Mouse (Mus musculus) layer of hippocampus, adult 9-11 months (tissue): ENCODE results near the gene Abi1.
"Not testable (repeated sequence)": the region's sequence is repeated elsewhere in the genome, so short reads cannot be mapped to it uniquely, and the experiment has no call there.

ENCODE experiments used
- DNase-seq: peaks from one replicate; pipeline ENCODE4 v3.0.0; 2022

Abi1 gene

DNA sequence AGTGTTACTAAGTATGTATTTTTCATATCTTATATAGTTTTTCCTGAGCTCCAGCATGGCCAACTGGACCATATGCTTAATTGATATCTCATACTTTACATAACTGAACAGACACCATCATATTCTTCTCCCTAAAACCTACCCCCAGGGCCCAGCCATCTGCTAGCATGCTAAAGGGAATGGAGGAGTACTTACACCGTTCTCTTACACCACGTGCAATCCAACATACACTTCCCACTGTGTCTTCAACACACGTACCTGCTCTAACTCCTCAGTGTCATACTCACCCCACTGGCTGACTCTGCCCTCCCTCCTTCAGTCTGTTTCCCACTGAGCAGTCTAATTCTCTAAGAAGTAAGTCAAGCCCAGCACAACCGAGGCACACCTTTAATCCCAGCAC, 11.2 kb downstream of the Abi1 start:
- no peak for DNase-seq

- DNase-seq, result no peak
Observed at GRCm38 (mm10) chr2:23026379-23026778, 13.7 kb downstream of the Abi1 start.

GRCm38 (mm10) chr2:23023714-23024282, 16.2 kb downstream of the Abi1 start:
- no peak for DNase-seq

GRCm38 (mm10) chr2:23023023-23023422, 17.0 kb downstream of the Abi1 start:
- DNase-seq, result peak; percentile 35

DNA sequence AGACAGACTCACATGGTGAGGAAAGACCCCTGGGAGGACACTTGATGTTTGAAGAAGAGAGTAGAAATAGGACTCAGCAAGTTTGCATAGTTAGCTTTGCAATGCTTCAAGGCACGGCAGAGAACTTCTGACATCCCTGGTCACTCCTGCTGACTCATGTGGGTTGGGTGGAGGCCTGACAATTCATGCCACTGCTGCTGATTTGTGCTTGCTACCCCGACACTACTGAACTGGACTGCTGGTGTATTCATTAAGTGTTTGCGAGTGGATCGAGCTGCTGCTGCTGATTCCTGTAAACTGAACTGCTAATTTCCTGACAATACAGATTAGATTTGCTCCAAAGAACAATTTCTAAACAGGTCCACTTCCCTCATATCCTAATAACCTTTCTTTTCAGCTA, 18.3 kb downstream of the Abi1 start:
- DNase-seq, result no peak

DNA sequence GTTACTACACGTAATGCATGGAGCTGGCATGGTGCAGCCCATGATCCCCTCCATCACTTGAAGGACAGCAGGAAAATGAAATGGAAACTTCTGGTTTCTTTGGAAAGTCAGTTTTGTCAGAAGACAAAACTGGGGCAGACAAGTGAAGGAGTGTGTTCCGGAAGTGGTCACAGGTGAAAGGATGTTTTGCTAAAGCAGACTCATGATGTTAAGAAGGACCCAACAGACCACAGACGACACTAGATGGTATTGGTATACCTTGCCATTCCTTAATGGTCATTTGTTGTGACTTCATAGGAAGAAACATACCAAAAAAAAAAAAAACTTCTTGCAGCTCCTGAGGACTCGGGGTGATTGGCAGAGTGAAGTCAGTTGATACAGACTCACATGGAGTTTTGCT, 18.7 kb downstream of the Abi1 start:
- DNase-seq, result no peak

- no peak for DNase-seq
Observed at GRCm38 (mm10) chr2:23019170-23019569, 20.9 kb downstream of the Abi1 start.

- no peak for DNase-seq
Observed at GRCm38 (mm10) chr2:23016121-23016520, 23.9 kb downstream of the Abi1 start.

GRCm38 (mm10) chr2:23015335-23015734, 24.7 kb downstream of the Abi1 start:
- DNase-seq, result no peak

DNA sequence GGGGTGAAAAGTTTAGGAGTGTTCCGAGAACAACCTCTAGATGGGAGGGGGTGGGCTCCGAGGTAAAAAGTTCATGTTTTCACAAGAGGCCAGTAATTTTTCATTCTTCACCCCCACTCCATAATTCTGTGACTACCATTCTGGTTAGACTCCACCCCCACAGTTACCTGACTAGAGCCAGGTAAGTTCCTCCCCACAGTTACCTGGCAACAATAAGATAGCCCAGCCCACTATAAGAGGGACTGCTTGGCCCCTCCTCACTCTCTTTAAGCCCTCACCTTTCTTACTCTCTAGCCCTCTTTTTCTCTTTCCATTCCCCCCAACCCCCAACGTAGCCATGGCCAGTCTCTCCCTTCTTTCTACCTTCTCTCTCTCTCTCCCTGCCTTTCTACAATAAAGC, 25.1 kb downstream of the Abi1 start:
- DNase-seq, result not testable (repeated sequence)

GRCm38 (mm10) chr2:23008256-23008655, 31.8 kb downstream of the Abi1 start:
- no peak for DNase-seq

- DNase-seq, result no peak
Observed at GRCm38 (mm10) chr2:23007577-23007976, 32.5 kb downstream of the Abi1 start.

GRCm38 (mm10) chr2:23007149-23007548, 32.9 kb downstream of the Abi1 start:
- no peak for DNase-seq

- DNase-seq, result no peak
Observed at GRCm38 (mm10) chr2:23006219-23006618, 33.8 kb downstream of the Abi1 start.

GRCm38 (mm10) chr2:23002637-23003036, 37.4 kb downstream of the Abi1 start:
- DNase-seq, result no peak

DNA sequence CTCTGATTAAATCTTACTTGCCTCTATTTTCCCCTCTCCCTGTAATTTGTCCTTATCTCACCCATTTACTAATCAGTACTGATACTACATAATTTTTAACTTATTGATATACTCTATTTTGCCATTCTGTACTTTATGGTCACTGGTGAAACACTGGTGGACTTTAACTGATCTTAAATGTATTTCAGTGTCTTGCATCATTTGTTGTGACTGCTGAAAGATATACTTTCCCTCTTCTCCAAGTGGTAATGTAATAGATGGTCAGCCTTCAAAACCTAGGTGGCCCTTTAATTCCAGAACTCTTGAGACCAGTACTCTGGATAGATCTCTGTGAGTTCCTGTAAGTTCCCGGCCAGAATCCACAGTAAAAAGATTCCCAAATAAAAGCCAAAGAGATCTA, 40.4 kb downstream of the Abi1 start:
- DNase-seq, result no peak

GRCm38 (mm10) chr2:22998804-22999203, 41.2 kb downstream of the Abi1 start:
- no peak for DNase-seq

DNA sequence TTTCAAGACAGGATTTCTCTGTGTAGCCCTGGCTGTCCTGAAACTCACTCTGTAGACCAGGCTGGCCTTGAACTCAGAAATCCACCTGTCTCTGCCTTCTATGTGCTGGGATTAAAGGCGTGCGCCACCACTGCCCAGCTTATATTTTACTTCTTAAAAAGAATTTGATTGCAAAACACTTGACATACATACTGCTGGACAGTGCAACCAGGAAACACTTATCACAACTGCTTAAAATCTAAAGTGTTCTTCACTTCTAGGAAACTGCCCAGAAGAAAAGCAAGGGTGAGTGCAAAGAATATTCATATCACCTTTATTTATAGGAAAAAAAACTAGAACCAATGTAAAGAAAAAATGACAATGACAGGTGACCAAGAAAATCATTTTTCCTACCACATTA, 42.0 kb downstream of the Abi1 start:
- no peak for DNase-seq

- no peak for DNase-seq
Observed at GRCm38 (mm10) chr2:22996071-22996470, 44.0 kb downstream of the Abi1 start.

- peak; percentile 54 for DNase-seq
Observed at GRCm38 (mm10) chr2:22985973-22986657, 53.9 kb downstream of the Abi1 start.

- DNase-seq, result no peak
Observed at GRCm38 (mm10) chr2:22977387-22977973, 62.6 kb downstream of the Abi1 start.

DNA sequence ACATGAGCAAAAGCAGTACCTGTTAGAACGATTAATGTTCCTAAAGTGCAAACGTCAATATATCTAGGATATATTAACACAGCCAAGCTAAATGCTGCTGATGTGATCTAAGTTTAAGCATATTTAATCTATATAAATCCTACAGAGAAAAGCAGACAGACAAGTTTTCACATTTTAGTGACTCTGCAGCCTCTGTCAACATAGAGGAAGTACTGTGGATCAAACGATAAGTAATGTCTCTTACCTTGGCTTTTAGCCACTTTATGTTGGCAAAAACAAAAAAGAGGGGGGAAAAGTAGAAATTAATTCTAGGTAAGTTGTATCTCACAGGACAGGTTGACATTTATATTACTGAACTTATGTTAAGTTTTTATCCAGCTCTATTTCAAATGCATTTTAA, 77.1 kb downstream of the Abi1 start:
- no peak for DNase-seq

DNA sequence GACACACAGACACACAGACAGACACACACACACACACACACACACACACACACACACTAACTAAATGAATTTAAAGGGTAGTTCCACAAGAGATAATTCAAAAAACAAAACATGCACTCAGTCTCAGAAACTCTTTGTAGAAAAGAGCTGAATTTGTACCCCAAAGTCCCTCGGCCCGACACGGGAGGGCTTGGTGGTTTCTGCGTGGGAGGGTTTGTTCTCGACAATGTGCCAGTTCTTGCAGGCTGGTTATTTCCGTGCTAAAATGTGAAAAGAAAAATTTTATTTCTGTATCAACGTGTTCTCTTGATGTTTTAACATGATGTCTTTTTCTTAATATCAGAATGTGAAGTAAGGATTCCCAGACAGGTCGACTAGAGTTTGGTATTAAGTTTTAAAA, 77.8 kb downstream of the Abi1 start:
- peak; percentile 62 for DNase-seq

- DNase-seq, result no peak
Observed at GRCm38 (mm10) chr2:22961681-22962080, 78.4 kb downstream of the Abi1 start.

DNA sequence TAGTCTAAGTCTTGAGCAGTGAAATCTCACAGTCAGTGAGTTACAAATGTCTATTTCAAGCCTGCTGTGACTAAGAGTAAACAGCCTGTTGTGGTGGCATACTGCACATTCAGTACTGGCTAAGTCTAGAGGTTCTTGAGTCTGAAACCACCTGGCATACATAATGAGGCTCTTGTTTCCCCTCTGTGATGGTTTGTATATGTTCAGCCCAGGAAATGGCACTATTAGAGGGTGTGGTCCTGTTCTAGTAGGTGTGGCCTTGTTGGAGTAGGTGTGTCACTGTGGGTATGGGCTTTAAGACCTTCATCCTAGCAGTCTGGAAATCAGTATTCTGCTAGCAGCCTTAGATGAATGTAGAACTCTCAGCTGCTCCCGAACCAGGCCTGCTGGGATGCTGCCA, 82.6 kb downstream of the Abi1 start:
- no peak for DNase-seq
